Mouse (Mus musculus) forebrain, postnatal 0 days (tissue): ENCODE measurements at regions not wholly inside any gene's neighbourhood (a gene's known extent, or its start where the extent isn't known, plus 50 kb on each side); places are given as distances from the start of the nearest gene placed in this dataset.

Source experiments
- ATAC-seq: fragments of 200-750 bp; cut with Nextera tagmentation; 2 replicates; pipeline ENCODE4 v1.8.0; 2017; ENCODE audit warnings: mild to moderate bottlenecking, moderate library complexity
- DNase-seq: peaks from one replicate; pipeline ENCODE4 v3.0.0-alpha.2; 2015
- H3K27ac ChIP-seq: fragments of 300-500 bp; sonication (generic); 2 replicates; pipeline ENCODE4 v1.5.1; 2014; ENCODE audit warnings: low read depth, mild to moderate bottlenecking, antibody characterized with exemption, low read length, moderate library complexity, mixed read lengths
- H3K27me3 ChIP-seq: fragments of 300-500 bp; sonication (generic); 2 replicates; pipeline ENCODE4 v1.6.1; 2014; ENCODE audit warnings: mild to moderate bottlenecking, low read length, mixed read lengths; ENCODE audit not compliant: insufficient read depth
- H3K36me3 ChIP-seq: fragments of 300-500 bp; sonication (generic); 2 replicates; pipeline ENCODE4 v1.6.1; 2014; ENCODE audit warnings: mild to moderate bottlenecking, moderate library complexity; ENCODE audit not compliant: insufficient read depth
- H3K4me1 ChIP-seq: fragments of 300-500 bp; sonication (generic); 2 replicates; pipeline ENCODE4 v1.6.1; 2014; ENCODE audit warnings: antibody characterized with exemption; ENCODE audit not compliant: insufficient read depth
- H3K4me2 ChIP-seq: fragments of 300-500 bp; sonication (generic); 2 replicates; pipeline ENCODE4 v1.6.1; 2014; ENCODE audit warnings: low read depth, mild to moderate bottlenecking, moderate library complexity
- H3K4me3 ChIP-seq: fragments of 300-500 bp; sonication (generic); 2 replicates; pipeline ENCODE4 v1.5.1; 2014; ENCODE audit warnings: low read depth, low read length, mixed read lengths
- H3K9ac ChIP-seq: fragments of 300-500 bp; sonication (generic); 2 replicates; pipeline ENCODE4 v1.6.1; 2014; ENCODE audit warnings: mild to moderate bottlenecking
- H3K9me3 ChIP-seq: fragments of 300-500 bp; sonication (generic); 2 replicates; pipeline ENCODE4 v1.6.1; 2016; ENCODE audit warnings: low read length
- CTCF ChIP-seq: sonication (generic); IDR thresholded peaks from 2 replicates; pipeline ENCODE4 v1.5.1; 2016; ENCODE audit warnings: antibody characterized with exemption, control low read depth, low read depth
- WGBS: fragments of 180-500 bp; shearing (Covaris S2); extraction: QIAGEN DNeasy Blood & Tissue Kit; methylation state at CpG from one replicate; pipeline ENCODE4 v1.1.7; 2014; 5-methylcytosine and 5-hydroxymethylcytosine counted together

DNA sequence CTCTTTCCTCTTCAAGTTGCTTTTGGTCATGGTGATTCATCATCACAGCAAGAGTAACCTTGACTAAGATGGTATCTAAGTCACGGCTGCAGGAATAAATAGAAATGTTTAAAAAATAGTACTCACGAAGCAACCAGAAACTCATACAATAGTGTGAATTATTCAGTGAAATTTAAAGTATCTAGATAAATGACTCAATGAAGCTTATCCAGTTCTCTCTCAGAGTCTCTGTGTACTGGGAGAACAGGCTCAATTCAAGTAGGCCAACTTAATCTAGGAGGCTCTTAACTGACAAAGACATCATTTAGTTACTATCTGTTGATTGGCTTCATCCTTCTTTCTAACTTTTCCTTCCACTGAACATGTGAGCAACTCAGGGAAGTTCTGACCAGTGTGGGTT is 175.5 kb upstream of the Pcdh15 start:
- 89% methylated on average over 2 of the region's 2 CpGs for WGBS
- H3K4me3 ChIP-seq = no peak overlapping the region
- no peak overlapping the region for H3K9ac ChIP-seq
- TF ChIP-seq CTCF = no peak
- no peaks in the 10 kb centered on the region for H3K27me3 ChIP-seq
- ATAC-seq (no peak), DNase-seq (no peak)
- no peaks in the 10 kb centered on the region for H3K4me1 ChIP-seq
- no peaks in the 10 kb centered on the region for H3K36me3 ChIP-seq
- no peaks in the 10 kb centered on the region for H3K9me3 ChIP-seq
- H3K4me2 ChIP-seq = no peak overlapping the region
- H3K27ac ChIP-seq = no peak overlapping the region

DNA sequence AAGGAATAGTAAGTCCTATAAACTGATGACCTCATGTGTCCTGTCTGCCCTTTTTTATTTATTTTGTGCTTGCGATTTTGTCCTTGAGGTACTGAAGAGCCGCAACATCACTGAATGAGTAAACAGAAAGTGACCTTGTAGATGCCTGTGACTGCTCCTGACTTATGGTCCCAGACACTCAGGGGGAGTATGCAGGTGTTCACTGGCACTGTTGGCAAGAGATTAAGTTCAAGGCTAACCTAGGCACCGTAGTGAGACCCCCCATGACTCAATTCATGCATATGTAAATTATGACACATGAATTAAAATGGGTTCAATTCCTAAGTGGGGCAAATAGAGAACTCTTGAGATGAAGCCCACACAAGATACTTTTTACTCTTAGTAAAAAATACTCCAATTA is 142.2 kb upstream of the Pcdh15 start:
- Histone ChIP-seq H3K9ac (no peak overlapping the region), H3K4me2 (no peak overlapping the region), H3K36me3 (no peaks in the 10 kb centered on the region), H3K4me1 (no peaks in the 10 kb centered on the region), H3K27me3 (no peaks in the 10 kb centered on the region), H3K9me3 (no peaks in the 10 kb centered on the region), H3K27ac (no peak overlapping the region), H3K4me3 (no peak overlapping the region)
- no peak for ATAC-seq
- TF ChIP-seq CTCF = no peak
- no peak for DNase-seq
- 75% methylated on average over 3 of the region's 3 CpGs for WGBS

DNA sequence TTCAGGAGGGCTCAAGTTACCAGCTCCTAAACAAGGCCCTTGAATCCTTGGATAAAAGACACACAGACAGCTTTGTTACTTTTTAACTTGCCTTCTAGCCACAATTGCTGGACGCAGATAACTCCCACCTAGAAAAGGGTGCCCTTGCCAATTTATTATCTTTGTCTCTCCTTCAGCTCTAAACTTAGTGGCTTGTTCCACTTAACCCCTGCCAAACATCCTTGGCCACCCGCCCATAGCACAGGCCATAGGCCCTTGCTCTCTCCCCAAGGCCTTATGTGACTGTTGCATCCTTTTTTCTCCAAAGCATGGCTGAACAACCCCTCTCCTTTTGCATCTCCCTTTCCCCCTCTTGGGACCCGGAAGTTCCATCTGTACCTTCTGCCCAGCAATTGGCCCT is 139.1 kb upstream of the Pcdh15 start:
- no peak for TF ChIP-seq CTCF
- Histone ChIP-seq H3K4me1 (no peaks in the 10 kb centered on the region), H3K4me3 (no peak overlapping the region), H3K36me3 (no peaks in the 10 kb centered on the region), H3K9me3 (no peaks in the 10 kb centered on the region), H3K27ac (no peak overlapping the region), H3K27me3 (no peaks in the 10 kb centered on the region), H3K4me2 (no peak overlapping the region), H3K9ac (no peak overlapping the region)
- no peak for DNase-seq
- ATAC-seq = no peak
- 60% methylated on average over 3 of the region's 3 CpGs for WGBS

DNA sequence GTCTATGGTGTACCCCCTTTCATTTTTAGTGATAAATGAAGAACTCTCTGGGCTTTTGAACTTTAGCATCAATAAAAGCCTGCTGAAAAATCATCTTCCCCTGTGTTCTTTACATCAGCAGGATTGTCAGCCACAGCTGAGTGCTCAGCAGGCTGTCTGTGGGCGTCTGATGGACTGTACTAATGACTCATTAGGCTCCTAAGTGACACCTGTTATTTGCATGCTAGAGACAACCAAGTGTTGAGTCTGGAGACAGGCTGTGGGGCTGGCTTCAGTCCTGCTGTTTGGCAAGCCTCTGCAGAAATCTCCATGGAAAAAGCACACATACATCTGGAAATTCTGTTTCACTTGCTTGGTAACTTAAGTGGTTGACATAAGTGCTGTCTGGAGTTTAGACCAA is 117.8 kb upstream of the Pcdh15 start:
- Histone ChIP-seq H3K4me3 (no peak overlapping the region), H3K4me1 (no peaks in the 10 kb centered on the region), H3K4me2 (no peak overlapping the region), H3K9ac (no peak overlapping the region), H3K27ac (no peak overlapping the region), H3K27me3 (no peaks in the 10 kb centered on the region), H3K9me3 (no peaks in the 10 kb centered on the region), H3K36me3 (no peaks in the 10 kb centered on the region)
- TF ChIP-seq CTCF = no peak
- 13% methylated on average over 1 of the region's 1 CpGs for WGBS
- ATAC-seq = no peak
- no peak for DNase-seq

DNA sequence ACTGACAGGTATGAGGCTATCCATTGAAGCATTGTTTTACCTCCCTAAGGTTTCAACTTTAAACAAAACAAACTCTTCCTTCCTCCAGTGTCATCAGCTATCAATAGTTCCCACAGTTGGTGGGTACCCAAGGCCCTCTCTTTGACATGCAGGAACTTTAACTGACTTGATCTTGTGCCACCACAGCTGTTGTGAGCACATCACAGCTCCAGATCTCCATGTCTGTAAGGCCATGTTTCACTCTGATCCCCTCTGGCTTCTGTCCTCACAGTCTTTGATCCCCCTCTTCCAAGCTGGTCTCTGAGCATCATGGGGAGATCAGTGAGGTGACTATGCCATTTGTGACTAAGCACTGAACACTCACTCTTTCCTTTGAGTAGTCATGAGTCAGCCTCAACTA is 110.8 kb upstream of the Pcdh15 start:
- H3K36me3 ChIP-seq = no peaks in the 10 kb centered on the region
- H3K27me3 ChIP-seq = no peaks in the 10 kb centered on the region
- no peaks in the 10 kb centered on the region for H3K9me3 ChIP-seq
- no peak overlapping the region for H3K9ac ChIP-seq
- H3K27ac ChIP-seq = no peak overlapping the region
- no peak overlapping the region for H3K4me2 ChIP-seq
- H3K4me1 ChIP-seq = no peaks in the 10 kb centered on the region
- TF ChIP-seq CTCF = no peak
- H3K4me3 ChIP-seq = no peak overlapping the region
- no peak for ATAC-seq
- DNase-seq = no peak

DNA sequence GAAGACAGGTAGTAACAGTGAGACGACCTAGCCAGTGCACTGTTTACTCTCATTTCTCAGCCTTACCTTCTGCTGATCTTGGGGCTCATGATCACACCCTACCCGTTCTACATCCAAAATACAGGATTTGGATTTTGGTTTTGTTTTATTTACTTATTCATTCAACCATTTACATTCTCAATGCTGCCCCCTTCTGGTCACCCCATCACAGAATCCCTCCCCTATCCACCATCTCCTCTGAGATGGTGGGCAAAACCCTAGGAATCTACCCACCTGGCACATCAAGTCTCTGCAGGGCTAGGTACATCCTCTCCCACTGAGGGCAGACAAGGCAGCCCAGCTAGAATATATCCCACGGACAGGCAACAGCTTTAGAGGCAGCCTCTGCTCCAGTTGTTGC is 88.2 kb upstream of the Pcdh15 start:
- H3K9ac ChIP-seq = no peak overlapping the region
- H3K4me1 ChIP-seq = no peaks in the 10 kb centered on the region
- peak; percentile 15; the same call in 1 of the 2 replicates for TF ChIP-seq CTCF
- no peak overlapping the region for H3K4me3 ChIP-seq
- ATAC-seq (no peak), DNase-seq (no peak)
- no peaks in the 10 kb centered on the region for H3K27me3 ChIP-seq
- no peaks in the 10 kb centered on the region for H3K36me3 ChIP-seq
- no peak overlapping the region for H3K27ac ChIP-seq
- no peaks in the 10 kb centered on the region for H3K9me3 ChIP-seq
- H3K4me2 ChIP-seq = no peak overlapping the region
- WGBS = 72% methylated on average over 3 of the region's 3 CpGs

DNA sequence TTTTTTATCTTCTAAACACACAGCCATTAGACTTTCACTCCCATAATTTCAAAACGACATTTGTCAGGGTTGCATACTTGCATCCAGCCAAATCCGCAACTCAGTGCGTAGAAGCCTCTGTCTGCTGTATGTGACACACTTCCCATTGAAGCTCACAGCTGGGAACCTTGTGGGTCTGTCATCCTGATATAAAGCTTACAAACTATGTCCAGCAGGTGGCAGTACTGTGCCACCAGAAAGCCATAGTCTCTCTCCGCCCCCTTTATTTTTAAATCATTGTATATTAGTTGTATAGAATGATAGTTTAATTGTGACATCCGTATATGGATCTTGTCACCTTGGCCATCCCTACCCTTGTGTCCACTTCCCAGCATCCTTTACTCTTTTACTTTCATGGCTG is 87.3 kb upstream of the Pcdh15 start:
- peak; percentile 38 for TF ChIP-seq CTCF
- Histone ChIP-seq H3K9me3 (no peaks in the 10 kb centered on the region), H3K4me3 (no peak overlapping the region), H3K4me2 (no peak overlapping the region), H3K36me3 (no peaks in the 10 kb centered on the region), H3K27ac (no peak overlapping the region), H3K9ac (no peak overlapping the region), H3K27me3 (no peaks in the 10 kb centered on the region), H3K4me1 (no peaks in the 10 kb centered on the region)
- WGBS = 73% methylated on average over 5 of the region's 5 CpGs
- ATAC-seq (no peak), DNase-seq (no peak)

DNA sequence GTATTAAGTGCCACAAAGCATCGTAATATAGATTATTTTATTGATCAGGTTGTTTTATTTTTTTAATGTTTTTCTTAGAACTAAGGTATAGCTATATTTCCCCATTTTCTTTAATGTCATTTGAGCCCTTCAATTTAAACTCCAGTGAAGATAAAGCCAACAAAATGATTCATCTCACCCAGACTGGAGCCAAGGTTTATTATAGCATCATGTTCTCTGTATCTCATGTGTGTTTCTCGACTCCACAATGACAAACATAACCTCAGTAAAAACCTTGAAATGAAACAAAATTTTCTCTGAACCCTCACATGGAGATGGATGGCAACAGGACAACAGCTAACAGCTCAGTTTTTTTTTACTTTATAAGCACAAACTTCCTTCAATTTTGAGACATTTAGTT is 61.7 kb upstream of the Pcdh15 start:
- no peak for ATAC-seq
- H3K27me3 ChIP-seq = no peaks in the 10 kb centered on the region
- no peak overlapping the region for H3K4me3 ChIP-seq
- no peaks in the 10 kb centered on the region for H3K36me3 ChIP-seq
- no peak overlapping the region for H3K9ac ChIP-seq
- TF ChIP-seq CTCF = no peak
- no peak overlapping the region for H3K4me2 ChIP-seq
- WGBS = 81% methylated on average over 2 of the region's 2 CpGs
- H3K27ac ChIP-seq = no peak overlapping the region
- no peak for DNase-seq
- H3K9me3 ChIP-seq = peaks cover 6% of the 10 kb centered on the region; the same call in 1 of the 2 replicates
- no peaks in the 10 kb centered on the region for H3K4me1 ChIP-seq
